ENCODE assay signal across 29 mouse cellular contexts in the genomic region with DNA sequence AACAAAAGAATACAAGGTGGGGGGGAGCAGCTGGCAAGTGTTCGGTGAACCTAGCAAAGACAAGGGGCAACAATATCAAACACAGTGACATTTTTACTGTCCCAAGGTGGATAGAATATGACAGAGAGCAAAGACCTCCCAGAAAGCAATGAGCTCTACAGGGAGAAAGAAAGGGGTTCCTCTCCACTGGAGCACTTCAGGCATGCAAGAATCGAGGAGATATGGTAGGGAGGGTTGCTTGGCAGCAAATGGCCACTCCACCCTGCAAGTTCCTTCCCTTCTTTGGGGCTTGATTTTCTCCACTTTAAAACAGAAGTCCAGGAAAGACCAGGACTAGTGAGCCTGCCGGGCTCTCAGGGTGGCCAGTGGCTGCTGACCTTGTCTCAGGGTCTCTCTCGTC. TPM values are rescaled to one million over a fixed set of nuclear protein-coding genes. Genes with fewer than 3 reads are reported as not detected.
DNase-seq lines count a peak whose midpoint lies in the region; ATAC-seq and TF ChIP-seq lines count a peak whose summit lies in the region.
"Had no signal": no experiment of that assay in that cellular context is flagged by ENCODE, and none has a peak within 500 bp of the region (broad histone marks: within the 10 kb centered on the region; RNA-seq: fewer than 3 reads in every experiment).

No protein-coding gene starts in this region.

- ATAC-seq in kidney, embryonic 15.5 days (replicated peaks; ENCODE audit: low FRiP score), result no peak
- no peak for ATAC-seq in midbrain, embryonic 11.5 days (ENCODE audit: low FRiP score)
- no peak for ATAC-seq in midbrain, embryonic 14.5 days (ENCODE audit: low FRiP score, low TSS enrichment)
- ATAC-seq: activated CD4-positive, CD25-positive, alpha-beta regulatory T cell, adult 4 months; CD4-positive, CD25-positive, alpha-beta regulatory T cell, adult 4 months; forebrain, embryonic 15.5 days; hindbrain, postnatal 0 days; inflammation-experienced regulatory T-cells, adult 6 months; intestine, embryonic 16.5 days had no signal

- H3K79me2 ChIP-seq in heart, adult 2 months (replicated peaks; ENCODE audit: control insufficient read depth, insufficient read depth, low read length), result peaks cover 6% of the 10 kb centered on the region

- TF ChIP-seq CTCF in heart, adult 2 months (IDR thresholded peaks at IDR 0.05), result no peak

- DNase-seq in heart, adult 2 months, result peak in 1 of 2 experiments; percentile 45
- DNase-seq in heart, postnatal 14 days, result no peak
- DNase-seq in kidney, adult 8-10 months, result no peak
- DNase-seq in midbrain, embryonic 11.5 days (ENCODE audit: low spot score, missing footprints), result peak; percentile 62
- no peak for DNase-seq in midbrain, embryonic 14.5 days
- no peak for DNase-seq in spleen, adult 12 weeks (ENCODE audit: low spot score)
- DNase-seq: adrenal gland, adult 8-10 months; adrenal gland, postnatal 25 days; cerebellum, adult 11-12 months; cerebellum, adult 8-10 months; cerebellum, postnatal 10 days; cerebellum, postnatal 36 days; embryo, embryonic 11 days; gastrocnemius, postnatal 10 days; heart, postnatal 4 days had no signal

- H3K9ac ChIP-seq in heart, adult 2 months (ENCODE audit: low read depth, low read length), result no peak overlapping the region
- H3K9ac ChIP-seq in kidney, embryonic 15.5 days, result no peak overlapping the region
- no peak overlapping the region for H3K9ac ChIP-seq in midbrain, embryonic 11.5 days (ENCODE audit: low read length)
- H3K9ac ChIP-seq in midbrain, embryonic 14.5 days (replicated peaks; ENCODE audit: low read length), result no peak overlapping the region
- H3K9ac ChIP-seq: embryonic facial prominence, embryonic 13.5 days; forebrain, embryonic 12.5 days; forebrain, embryonic 15.5 days; heart, embryonic 15.5 days; hindbrain, embryonic 14.5 days had no signal

- H3K27ac ChIP-seq in heart, adult 2 months, result peak overlapping the region; percentile 36
- 0 out of 2 replicates have a peak overlapping the region, but pooled peaks have one; percentile 18 for H3K27ac ChIP-seq in kidney, embryonic 15.5 days
- H3K27ac ChIP-seq in midbrain, embryonic 11.5 days (ENCODE audit: low read depth, low read length), result no peak overlapping the region
- no peak overlapping the region for H3K27ac ChIP-seq in midbrain, embryonic 14.5 days (replicated peaks; ENCODE audit: low read depth, low read length)
- H3K27ac ChIP-seq: embryonic facial prominence, embryonic 10.5 days; embryonic facial prominence, embryonic 13.5 days; forebrain, embryonic 12.5 days; forebrain, embryonic 15.5 days; heart, embryonic 15.5 days; hindbrain, embryonic 14.5 days; hindbrain, postnatal 0 days had no signal

- no peaks in the 10 kb centered on the region for H3K9me3 ChIP-seq in kidney, embryonic 15.5 days (replicated peaks)
- no peaks in the 10 kb centered on the region for H3K9me3 ChIP-seq in midbrain, embryonic 11.5 days (ENCODE audit: control insufficient read depth, low read length)
- H3K9me3 ChIP-seq in midbrain, embryonic 14.5 days (ENCODE audit: control insufficient read depth, low read length), result no peaks in the 10 kb centered on the region
- H3K9me3 ChIP-seq: embryonic facial prominence, embryonic 10.5 days; embryonic facial prominence, embryonic 13.5 days; forebrain, embryonic 12.5 days; forebrain, embryonic 15.5 days; heart, embryonic 15.5 days had no signal

- TF ChIP-seq EP300 in heart, adult 2 months (IDR thresholded peaks at IDR 0.05; ENCODE audit: insufficient read depth, low read depth, low read length), result no peak

- intact Hi-C loops in heart, adult 2 months (cut with DNase I), result no loop called here
- intact Hi-C loops in heart, postnatal 14 days (cut with DNase I), result no loop called here

- WGBS in heart, adult 2 months, result 46% methylated on average over 4 of the region's 4 CpGs
- 34% methylated on average over 4 of the region's 4 CpGs for WGBS in kidney, embryonic 15.5 days
- 77% methylated on average over 4 of the region's 4 CpGs for WGBS in midbrain, embryonic 11.5 days
- WGBS in midbrain, embryonic 14.5 days, result 76% methylated on average over 4 of the region's 4 CpGs

- H3K36me3 ChIP-seq in heart, adult 2 months (ENCODE audit: control insufficient read depth, insufficient read depth, low read length), result peaks cover 3% of the 10 kb centered on the region
- no peaks in the 10 kb centered on the region for H3K36me3 ChIP-seq in kidney, embryonic 15.5 days
- no peaks in the 10 kb centered on the region for H3K36me3 ChIP-seq in midbrain, embryonic 11.5 days (ENCODE audit: control insufficient read depth, insufficient read depth, low read length)
- no peaks in the 10 kb centered on the region for H3K36me3 ChIP-seq in midbrain, embryonic 14.5 days (ENCODE audit: control insufficient read depth, insufficient read depth, low read length)
- H3K36me3 ChIP-seq: embryonic facial prominence, embryonic 10.5 days; embryonic facial prominence, embryonic 13.5 days; forebrain, embryonic 12.5 days; forebrain, embryonic 15.5 days; heart, embryonic 15.5 days had no signal

- no peak for TF ChIP-seq POLR2A in heart, adult 2 months (IDR thresholded peaks at IDR 0.05; ENCODE audit: insufficient read depth, low read depth, low read length)

- peaks cover 8% of the 10 kb centered on the region for H3K4me1 ChIP-seq in heart, adult 2 months (ENCODE audit: control insufficient read depth, insufficient read depth, low read length)
- H3K4me1 ChIP-seq in kidney, embryonic 15.5 days, result peaks cover 41% of the 10 kb centered on the region
- H3K4me1 ChIP-seq in midbrain, embryonic 11.5 days (ENCODE audit: control insufficient read depth, insufficient read depth, low read length), result peaks cover 12% of the 10 kb centered on the region; the same call in 1 of the 2 replicates
- peaks cover 9% of the 10 kb centered on the region for H3K4me1 ChIP-seq in midbrain, embryonic 14.5 days (ENCODE audit: control insufficient read depth, insufficient read depth, low read length)

- H3K27me3 ChIP-seq in heart, adult 2 months (ENCODE audit: control insufficient read depth, insufficient read depth, low read length), result no peaks in the 10 kb centered on the region
- H3K27me3 ChIP-seq in kidney, embryonic 15.5 days, result no peaks in the 10 kb centered on the region
- H3K27me3 ChIP-seq in midbrain, embryonic 11.5 days (ENCODE audit: control insufficient read depth, insufficient read depth, low read length), result no peaks in the 10 kb centered on the region
- H3K27me3 ChIP-seq in midbrain, embryonic 14.5 days (ENCODE audit: control insufficient read depth, insufficient read depth, low read length), result peaks cover 6% of the 10 kb centered on the region; the same call in 1 of the 2 replicates
- H3K27me3 ChIP-seq: embryonic facial prominence, embryonic 13.5 days; forebrain, embryonic 12.5 days; forebrain, embryonic 15.5 days; heart, embryonic 15.5 days had no signal

- no peak overlapping the region for H3K4me2 ChIP-seq in kidney, embryonic 15.5 days
- H3K4me2 ChIP-seq in midbrain, embryonic 11.5 days, result no peak overlapping the region
- H3K4me2 ChIP-seq in midbrain, embryonic 14.5 days (ENCODE audit: low read length), result no peak overlapping the region
- H3K4me2 ChIP-seq: embryonic facial prominence, embryonic 13.5 days; forebrain, embryonic 12.5 days; forebrain, embryonic 15.5 days; heart, embryonic 11.5 days; heart, embryonic 15.5 days; hindbrain, embryonic 14.5 days had no signal

- H3K4me3 ChIP-seq in heart, adult 2 months, result no peak overlapping the region
- H3K4me3 ChIP-seq in kidney, embryonic 15.5 days (replicated peaks), result no peak overlapping the region
- no peak overlapping the region for H3K4me3 ChIP-seq in midbrain, embryonic 11.5 days (ENCODE audit: low read depth, low read length)
- no peak overlapping the region for H3K4me3 ChIP-seq in midbrain, embryonic 14.5 days (replicated peaks; ENCODE audit: low read depth, low read length)
- H3K4me3 ChIP-seq: embryonic facial prominence, embryonic 10.5 days; embryonic facial prominence, embryonic 13.5 days; erythroblast, embryonic 14.5 days; forebrain, embryonic 12.5 days; forebrain, embryonic 15.5 days; heart, embryonic 15.5 days had no signal

RNA-seq across cellular contexts. Expression of a gene that starts 1.9 kb away (rescaled TPM):
- total RNA-seq in heart, adult 2 months (2021), result 100 to 1,000 TPM; 200 to 246 TPM
- polyA plus RNA-seq in heart, adult 2 months (2012; rRNA removed), result 111 and 169 TPM in 2 replicates
- total RNA-seq in heart, postnatal 14 days (2021), result 100 to 1,000 TPM; 156 to 165 TPM
- polyA plus RNA-seq in kidney, embryonic 15.5 days (2015; fragmentation: Nextera tagmentation; extraction: Ambion mirVana), result 74.6 and 76.4 TPM in 2 replicates
- polyA plus RNA-seq in midbrain, embryonic 11.5 days (2014; fragmentation: Nextera tagmentation; extraction: Ambion mirVana), result 36.3 and 36.5 TPM in 2 replicates
- 14.5 and 17.7 TPM in 2 replicates for polyA plus RNA-seq in midbrain, embryonic 14.5 days (2014; fragmentation: Nextera tagmentation; extraction: Ambion mirVana)

RNA-seq across cellular contexts. Expression of a gene that starts 44.4 kb away (rescaled TPM):
- 10 to 100 TPM; 52.1 to 62.9 TPM for total RNA-seq in heart, adult 2 months (2021)
- polyA plus RNA-seq in heart, adult 2 months (2012; rRNA removed), result 37.6 and 41.3 TPM in 2 replicates
- total RNA-seq in heart, postnatal 14 days (2021), result 10 to 100 TPM; 43.0 to 43.6 TPM
- 25.3 and 28.7 TPM in 2 replicates for polyA plus RNA-seq in kidney, embryonic 15.5 days (2015; fragmentation: Nextera tagmentation; extraction: Ambion mirVana)
- 32.2 and 34.6 TPM in 2 replicates for polyA plus RNA-seq in midbrain, embryonic 11.5 days (2014; fragmentation: Nextera tagmentation; extraction: Ambion mirVana)
- polyA plus RNA-seq in midbrain, embryonic 14.5 days (2014; fragmentation: Nextera tagmentation; extraction: Ambion mirVana), result 63.5 and 80.1 TPM in 2 replicates

Comparison
In these comparisons a context has a peak if more than half of its experiments do, and no peak if none do; other contexts are left out.
1. H3K27ac ChIP-seq: peak in heart, adult 2 months (single experiment) and kidney, embryonic 15.5 days (single experiment); none in midbrain, embryonic 11.5 days (single experiment) and midbrain, embryonic 14.5 days (single experiment).